Mouse (Mus musculus): ENCODE results near the gene 6030452D12Rik.

The 6030452D12Rik gene

GRCm38 (mm10) chr8:106500018-106500685, at the start of gene 6030452D12Rik:
6030452D12Rik (plus strand) TSS chr8:106500522.
- DNase-seq, result no peak

- no peak for DNase-seq
Measured at GRCm38 (mm10) chr8:106451301-106452085, 48.8 kb upstream of the 6030452D12Rik start.

- no peak for DNase-seq
Measured at GRCm38 (mm10) chr8:106452701-106453481, 47.4 kb upstream of the 6030452D12Rik start.

- no peak for DNase-seq
Measured at GRCm38 (mm10) chr8:106454036-106454435, 46.3 kb upstream of the 6030452D12Rik start.

- no peak for DNase-seq
Measured at GRCm38 (mm10) chr8:106462131-106462530, 38.2 kb upstream of the 6030452D12Rik start.

GRCm38 (mm10) chr8:106463795-106464194, 36.5 kb upstream of the 6030452D12Rik start:
- no peak for DNase-seq

GRCm38 (mm10) chr8:106469485-106469884, 30.8 kb upstream of the 6030452D12Rik start:
- no peak for DNase-seq

- no peak for DNase-seq
Measured at GRCm38 (mm10) chr8:106474001-106474400, 26.3 kb upstream of the 6030452D12Rik start.

- DNase-seq, result no peak
Measured at GRCm38 (mm10) chr8:106504241-106504640, 3.9 kb downstream of the 6030452D12Rik start.

- no peak for DNase-seq
Measured at GRCm38 (mm10) chr8:106505328-106505965, 5.1 kb downstream of the 6030452D12Rik start.

GRCm38 (mm10) chr8:106506106-106506505, 5.8 kb downstream of the 6030452D12Rik start:
- no peak for DNase-seq

- no peak for DNase-seq
Measured at GRCm38 (mm10) chr8:106507761-106508331, 7.5 kb downstream of the 6030452D12Rik start.

- no peak for DNase-seq
Measured at GRCm38 (mm10) chr8:106508456-106508855, 8.1 kb downstream of the 6030452D12Rik start.

- no peak for DNase-seq
Measured at GRCm38 (mm10) chr8:106509079-106509780, 8.9 kb downstream of the 6030452D12Rik start.

- peak in 1 of 2 experiments; percentile 19 for DNase-seq
Measured at GRCm38 (mm10) chr8:106510365-106510975, 10.1 kb downstream of the 6030452D12Rik start, which contains the start of gene Cdh3. Cdh3 (plus strand) TSS chr8:106510891.

GRCm38 (mm10) chr8:106511065-106511501, 10.8 kb downstream of the 6030452D12Rik start:
- DNase-seq, result no peak

- DNase-seq, result no peak
Measured at GRCm38 (mm10) chr8:106511531-106512041, 11.3 kb downstream of the 6030452D12Rik start.

GRCm38 (mm10) chr8:106512475-106513150, 12.3 kb downstream of the 6030452D12Rik start:
- no peak for DNase-seq

- DNase-seq, result no peak
Measured at GRCm38 (mm10) chr8:106515946-106516479, 15.7 kb downstream of the 6030452D12Rik start.

GRCm38 (mm10) chr8:106516581-106516980, 16.3 kb downstream of the 6030452D12Rik start:
- no peak for DNase-seq

Measured in thymus, adult 18-20 months (tissue).